Mouse (Mus musculus) limb, embryonic 14.5 days (tissue): ENCODE data around the gene Pkp4. TPM values are rescaled to one million over a fixed set of nuclear protein-coding genes. Genes with fewer than 3 reads are reported as not detected.

Experiments
- ATAC-seq: fragments of 200-750 bp; cut with Nextera tagmentation; 2 replicates; pipeline ENCODE4 v1.8.0; 2017; ENCODE audit warnings: low read depth, moderate number of reproducible peaks, moderate TSS enrichment; ENCODE audit not compliant: low FRiP score
- DNase-seq: peaks from one replicate; pipeline ENCODE4 v3.0.0-alpha.2; 2015; ENCODE audit warnings: low spot score
- H3K27ac ChIP-seq: fragments of 300-500 bp; sonication (generic); replicated peaks from 2 replicates; pipeline ENCODE4 v1.5.1; 2014; ENCODE audit warnings: low read depth, mild to moderate bottlenecking, low read length, moderate library complexity, mixed read lengths
- H3K27me3 ChIP-seq: fragments of 300-500 bp; sonication (generic); 2 replicates; pipeline ENCODE4 v1.6.1; 2014; ENCODE audit warnings: low read length, mixed read lengths; ENCODE audit not compliant: control insufficient read depth, insufficient read depth
- H3K36me3 ChIP-seq: fragments of 300-500 bp; sonication (generic); 2 replicates; pipeline ENCODE4 v1.6.1; 2014; ENCODE audit warnings: mild to moderate bottlenecking, low read length, moderate library complexity, mixed read lengths; ENCODE audit not compliant: control insufficient read depth, insufficient read depth
- H3K4me1 ChIP-seq: fragments of 300-500 bp; sonication (generic); 2 replicates; pipeline ENCODE4 v1.6.1; 2014; ENCODE audit warnings: antibody characterized with exemption, low read length, mixed read lengths; ENCODE audit not compliant: control insufficient read depth, insufficient read depth
- H3K4me2 ChIP-seq: fragments of 300-500 bp; sonication (generic); replicated peaks from 2 replicates; pipeline ENCODE4 v1.6.1; 2014; ENCODE audit warnings: low read depth, mild to moderate bottlenecking, low read length, moderate library complexity; ENCODE audit not compliant: severe bottlenecking
- H3K4me3 ChIP-seq: fragments of 300-500 bp; sonication (generic); replicated peaks from 2 replicates; pipeline ENCODE4 v1.5.1; 2014; ENCODE audit warnings: low read length
- H3K9ac ChIP-seq: fragments of 300-500 bp; sonication (generic); 2 replicates; pipeline ENCODE4 v1.6.1; 2014; ENCODE audit warnings: mild to moderate bottlenecking, low read depth, low read length, moderate library complexity; ENCODE audit not compliant: severe bottlenecking
- H3K9me3 ChIP-seq: fragments of 300-500 bp; sonication (generic); 2 replicates; pipeline ENCODE4 v1.6.1; 2016; ENCODE audit warnings: low read length; ENCODE audit not compliant: control insufficient read depth
- POLR2A ChIP-seq: fragments of 200-500 bp; IDR thresholded peaks from 2 replicates; pipeline ENCODE4 v1.8.0; 2012; ENCODE audit warnings: inconsistent platforms, mild to moderate bottlenecking, moderate library complexity, borderline replicate concordance; ENCODE audit not compliant: insufficient read depth, insufficient read length; ENCODE audit errors: extremely low read depth
- WGBS: fragments of 180-500 bp; shearing (Covaris S2); extraction: QIAGEN DNeasy Blood & Tissue Kit; methylation state at CpG from one replicate; pipeline ENCODE4 v1.1.7; 2014; 5-methylcytosine and 5-hydroxymethylcytosine counted together
- polyA plus RNA-seq, 2 experiments: library from polyadenylated mRNA; depleted of rRNA in 1 of 2; stranded (reverse) in 1 of 2; unstranded in 1 of 2; fragments of >200 nt; fragmentation: Nextera tagmentation in 1 of 2; extraction: Ambion mirVana in 1 of 2; gene quantifications; 2 replicates each; pipeline versions ENCODE4 v1.2.1 to v1.2.3; 2012 to 2014

The Pkp4 gene
- polyA plus RNA-seq, 2 experiments = 31.3 to 48.7 TPM

DNA sequence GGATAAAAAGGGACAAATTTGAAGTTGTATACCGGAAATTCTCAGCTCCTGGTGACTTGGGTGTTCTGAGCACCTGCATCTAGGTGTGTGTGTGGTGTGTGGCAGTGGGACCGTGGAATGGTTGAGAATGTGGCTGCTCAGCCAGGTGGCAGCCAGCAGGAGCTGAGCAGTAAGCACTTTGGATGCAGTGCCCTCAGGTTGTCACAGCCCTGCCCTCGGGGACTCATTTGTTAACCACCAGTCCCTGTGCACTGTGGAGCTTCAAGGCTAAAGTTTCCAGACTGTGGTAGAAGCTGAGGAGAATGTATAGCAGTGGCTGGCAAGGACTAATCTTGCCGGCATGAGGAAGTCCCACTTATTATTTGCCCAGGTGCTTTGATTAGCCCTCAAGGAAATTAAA lies 7.2 kb downstream of the Pkp4 start:
- H3K4me1 ChIP-seq = 0 out of 2 replicates have a peak, but pooled peaks cover 2% of the 10 kb centered on the region
- DNase-seq = no peak
- 60% methylated on average over 4 of the region's 4 CpGs for WGBS
- no peak overlapping the region for H3K27ac ChIP-seq
- H3K36me3 ChIP-seq = no peaks in the 10 kb centered on the region
- TF ChIP-seq POLR2A = no peak
- no peaks in the 10 kb centered on the region for H3K27me3 ChIP-seq
- no peak for ATAC-seq
- H3K4me3 ChIP-seq = no peak overlapping the region
- no peak overlapping the region for H3K4me2 ChIP-seq
- H3K9me3 ChIP-seq = no peaks in the 10 kb centered on the region
- no peak overlapping the region for H3K9ac ChIP-seq

GRCm38 (mm10) chr2:59169572-59170207 lies 9.0 kb downstream of the Pkp4 start:
- H3K9ac ChIP-seq = no peak overlapping the region
- no peak for TF ChIP-seq POLR2A
- DNase-seq (no peak), ATAC-seq (no peak)
- WGBS = 62% methylated on average over 9 of the region's 9 CpGs
- no peaks in the 10 kb centered on the region for H3K4me1 ChIP-seq
- no peaks in the 10 kb centered on the region for H3K27me3 ChIP-seq
- H3K4me2 ChIP-seq = no peak overlapping the region
- H3K4me3 ChIP-seq = no peak overlapping the region
- no peak overlapping the region for H3K27ac ChIP-seq
- H3K36me3 ChIP-seq = no peaks in the 10 kb centered on the region
- no peaks in the 10 kb centered on the region for H3K9me3 ChIP-seq

- Histone ChIP-seq H3K27me3 (no peaks in the 10 kb centered on the region), H3K9ac (no peak overlapping the region), H3K27ac (no peak overlapping the region), H3K4me1 (no peaks in the 10 kb centered on the region), H3K4me3 (no peak overlapping the region), H3K9me3 (no peaks in the 10 kb centered on the region), H3K4me2 (no peak overlapping the region), H3K36me3 (no peaks in the 10 kb centered on the region)
- DNase-seq (no peak), ATAC-seq (no peak)
- TF ChIP-seq POLR2A = no peak
- WGBS = 70% methylated on average over 3 of the region's 3 CpGs
Measured at GRCm38 (mm10) chr2:59170208-59170589, 9.5 kb downstream of the Pkp4 start.

- no peaks in the 10 kb centered on the region for H3K36me3 ChIP-seq
- no peak overlapping the region for H3K9ac ChIP-seq
- H3K27me3 ChIP-seq = no peaks in the 10 kb centered on the region
- TF ChIP-seq POLR2A = no peak
- ATAC-seq (no peak), DNase-seq (no peak)
- H3K4me2 ChIP-seq = no peak overlapping the region
- no peak overlapping the region for H3K27ac ChIP-seq
- H3K9me3 ChIP-seq = no peaks in the 10 kb centered on the region
- no peak overlapping the region for H3K4me3 ChIP-seq
- H3K4me1 ChIP-seq = no peaks in the 10 kb centered on the region
- 96% methylated on average over 5 of the region's 5 CpGs for WGBS
Measured at GRCm38 (mm10) chr2:59170593-59170992, 9.9 kb downstream of the Pkp4 start.

GRCm38 (mm10) chr2:59171533-59171932 lies 10.9 kb downstream of the Pkp4 start:
- 69% methylated on average over 5 of the region's 5 CpGs for WGBS
- no peaks in the 10 kb centered on the region for H3K4me1 ChIP-seq
- no peak for TF ChIP-seq POLR2A
- ATAC-seq (no peak), DNase-seq (no peak)
- no peak overlapping the region for H3K4me2 ChIP-seq
- no peak overlapping the region for H3K9ac ChIP-seq
- no peaks in the 10 kb centered on the region for H3K36me3 ChIP-seq
- no peaks in the 10 kb centered on the region for H3K27me3 ChIP-seq
- H3K27ac ChIP-seq = no peak overlapping the region
- no peaks in the 10 kb centered on the region for H3K9me3 ChIP-seq
- H3K4me3 ChIP-seq = no peak overlapping the region
